Mouse (Mus musculus) myocyte (in vitro differentiated cells): ENCODE results near the gene Smug1. TPM values are rescaled to one million over a fixed set of nuclear protein-coding genes. Genes with fewer than 3 reads are reported as not detected.
A peak's percentile ranks its signal among the peaks of the same experiment; 100 is the strongest.

Experiments used
- H3K27me3 ChIP-seq: one replicate; pipeline ENCODE4 v1.6.1; 2011; ENCODE audit not compliant: control insufficient read depth, insufficient read depth, insufficient read length
- H3K36me3 ChIP-seq: one replicate; pipeline ENCODE4 v1.6.1; 2011; ENCODE audit not compliant: control insufficient read depth, insufficient read depth
- H3K4me2 ChIP-seq: one replicate; pipeline ENCODE4 v1.6.1; 2011; ENCODE audit warnings: low read depth, control low read depth
- H3K4me3 ChIP-seq: one replicate; pipeline ENCODE4 v1.5.1; 2011; ENCODE audit warnings: mild to moderate bottlenecking, control low read depth, moderate library complexity
- H3K79me2 ChIP-seq: one replicate; pipeline ENCODE4 v1.6.1; 2011; ENCODE audit not compliant: control insufficient read depth, insufficient read depth
- H3ac ChIP-seq: one replicate; pipeline ENCODE4 v1.6.1; 2011; ENCODE audit not compliant: control insufficient read depth, insufficient read length
- CEBPB ChIP-seq: IDR thresholded peaks from 2 replicates; pipeline ENCODE4 v1.6.1; 2011; ENCODE audit warnings: mild to moderate bottlenecking, moderate library complexity; ENCODE audit not compliant: poor library complexity, insufficient read depth, severe bottlenecking
- E2F4 ChIP-seq: IDR thresholded peaks from one replicate; pipeline ENCODE4 v1.6.1; 2011; ENCODE audit warnings: mild to moderate bottlenecking, control low read depth, moderate library complexity; ENCODE audit not compliant: insufficient read depth
- MAX ChIP-seq: IDR thresholded peaks from one replicate; pipeline ENCODE4 v1.6.1; 2011; ENCODE audit warnings: low read depth, mild to moderate bottlenecking, control low read depth
- MYOD1 ChIP-seq, 3 experiments: IDR thresholded peaks; one replicate each; pipeline ENCODE4 v1.6.1; 2011; ENCODE audit warnings: control low read depth in 2 of 3, low read depth in 2 of 3, mild to moderate bottlenecking in 2 of 3, moderate library complexity in 1 of 3; ENCODE audit not compliant: insufficient read length in 2 of 3, control insufficient read depth in 1 of 3
- MYOG ChIP-seq, 3 experiments: IDR thresholded peaks; one replicate each; pipeline ENCODE4 v1.6.1; 2011; ENCODE audit warnings: control low read depth in 2 of 3, low read depth in 2 of 3, mild to moderate bottlenecking in 2 of 3; ENCODE audit not compliant: insufficient read length in 2 of 3, control insufficient read depth in 1 of 3, insufficient read depth in 1 of 3
- POLR2A ChIP-seq: IDR thresholded peaks from one replicate; pipeline ENCODE4 v1.6.1; 2011; ENCODE audit warnings: low read depth, mild to moderate bottlenecking, control low read depth, moderate library complexity; ENCODE audit not compliant: insufficient read length
- POLR2AphosphoS2 ChIP-seq: IDR thresholded peaks from one replicate; pipeline ENCODE4 v1.6.1; 2011; ENCODE audit warnings: low read depth, control low read depth; ENCODE audit not compliant: insufficient read length
- REST ChIP-seq: IDR thresholded peaks from one replicate; pipeline ENCODE4 v1.6.1; 2011; ENCODE audit warnings: mild to moderate bottlenecking, control low read depth, moderate library complexity; ENCODE audit not compliant: insufficient read depth, insufficient read length
- SRF ChIP-seq: IDR thresholded peaks from one replicate; pipeline ENCODE4 v1.6.1; 2011; ENCODE audit warnings: low read depth; ENCODE audit not compliant: control insufficient read depth, insufficient read length
- TCF12 ChIP-seq: IDR thresholded peaks from one replicate; pipeline ENCODE4 v1.6.1; 2011; ENCODE audit warnings: mild to moderate bottlenecking, control low read depth; ENCODE audit not compliant: poor library complexity, insufficient read depth, severe bottlenecking
- TCF3 ChIP-seq: IDR thresholded peaks from one replicate; pipeline ENCODE4 v1.6.1; 2011; ENCODE audit warnings: low read depth, control low read depth; ENCODE audit not compliant: insufficient read length
- USF1 ChIP-seq: IDR thresholded peaks from one replicate; pipeline ENCODE4 v1.6.1; 2011; ENCODE audit warnings: low read depth, mild to moderate bottlenecking, control low read depth, moderate library complexity
- polyA plus RNA-seq: library from polyadenylated mRNA; unstranded; fragments of >200 nt; fragmentation: generic; extraction: Trizol; gene quantifications from one replicate; pipeline ENCODE4 v1.2.1, GENCODE M21; 2012; ENCODE audit warnings: missing spikeins

The Smug1 gene
- 18.6 TPM for polyA plus RNA-seq

- no peaks in the 10 kb centered on the region for H3K36me3 ChIP-seq
- TF ChIP-seq MAX (no peak), E2F4 (no peak), CEBPB (no peak), POLR2A (no peak), USF1 (no peak), POLR2AphosphoS2 (no peak), SRF (no peak), MYOG (IDR thresholded peaks at IDR 0.05; ENCODE audit: control insufficient read depth in 1 of 3, insufficient read depth in 1 of 3, insufficient read length in 2 of 3, low read depth in 2 of 3) (no peak), TCF3 (no peak), REST (no peak), TCF12 (no peak), MYOD1 (IDR thresholded peaks at IDR 0.05; ENCODE audit: control insufficient read depth in 1 of 3, insufficient read length in 2 of 3, low read depth in 2 of 3) (no peak)
- H3K4me3 ChIP-seq = no peak within 1 kb of the TSS
- H3ac ChIP-seq = no peak within 1 kb of the TSS
- H3K27me3 ChIP-seq = no peaks in the 10 kb centered on the region
- no peak within 1 kb of the TSS for H3K4me2 ChIP-seq
- peaks cover 9% of the 10 kb centered on the region for H3K79me2 ChIP-seq
These were observed at the start of gene Smug1 for GRCm38 (mm10) chr15:103167042-103167615. TSS of gene Smug1 (minus strand) at chr15:103167092.

- Histone ChIP-seq H3K79me2 (peaks cover 92% of the 10 kb centered on the region), H3K4me2 (peak overlapping the region; percentile 98), H3K4me3 (peak overlapping the region; percentile 28), H3K27me3 (no peaks in the 10 kb centered on the region), H3ac (no peak overlapping the region), H3K36me3 (peaks cover 23% of the 10 kb centered on the region)
- peak in 1 of 3 experiments; percentile 50 for TF ChIP-seq MYOD1 (IDR thresholded peaks at IDR 0.05; ENCODE audit: control insufficient read depth in 1 of 3, insufficient read length in 2 of 3, low read depth in 2 of 3)
- no peak for TF ChIP-seq POLR2AphosphoS2
- no peak for TF ChIP-seq USF1
- TF ChIP-seq E2F4 = no peak
- TF ChIP-seq TCF12 = peak; percentile 5
- TF ChIP-seq MYOG (IDR thresholded peaks at IDR 0.05; ENCODE audit: control insufficient read depth in 1 of 3, insufficient read depth in 1 of 3, insufficient read length in 2 of 3, low read depth in 2 of 3) = no peak
- TF ChIP-seq TCF3 = no peak
These were observed 49.2 kb upstream of the Smug1 start for GRCm38 (mm10) chr15:103216052-103216451.

- Histone ChIP-seq H3K79me2 (peaks cover 94% of the 10 kb centered on the region), H3K4me2 (peak overlapping the region; percentile 98), H3K27me3 (no peaks in the 10 kb centered on the region), H3K36me3 (peaks cover 31% of the 10 kb centered on the region), H3K4me3 (peak overlapping the region; percentile 28), H3ac (no peak overlapping the region)
- TF ChIP-seq TCF3 (peak; percentile 92), USF1 (no peak), CEBPB (no peak), MYOD1 (IDR thresholded peaks at IDR 0.05; ENCODE audit: control insufficient read depth in 1 of 3, insufficient read length in 2 of 3, low read depth in 2 of 3) (peak; percentile 27 to 99 (median 99)), POLR2A (peak; percentile 43), MAX (no peak), REST (no peak), POLR2AphosphoS2 (peak; percentile 29), MYOG (IDR thresholded peaks at IDR 0.05; ENCODE audit: control insufficient read depth in 1 of 3, insufficient read depth in 1 of 3, insufficient read length in 2 of 3, low read depth in 2 of 3) (peak; percentile 77 to 100 (median 98)), TCF12 (peak; percentile 92), E2F4 (peak; percentile 67), SRF (no peak)
These were observed 48.3 kb upstream of the Smug1 start for GRCm38 (mm10) chr15:103214971-103215907.

- Histone ChIP-seq H3K4me3 (peak overlapping the region; percentile 28), H3K27me3 (no peaks in the 10 kb centered on the region), H3ac (no peak overlapping the region), H3K36me3 (peaks cover 41% of the 10 kb centered on the region), H3K4me2 (peak overlapping the region; percentile 98), H3K79me2 (peaks cover 93% of the 10 kb centered on the region)
- TF ChIP-seq POLR2A (no peak), USF1 (no peak), TCF3 (no peak), SRF (no peak), CEBPB (no peak), REST (no peak), TCF12 (no peak), MYOD1 (IDR thresholded peaks at IDR 0.05; ENCODE audit: control insufficient read depth in 1 of 3, insufficient read length in 2 of 3, low read depth in 2 of 3) (no peak), POLR2AphosphoS2 (no peak), MAX (no peak), MYOG (IDR thresholded peaks at IDR 0.05; ENCODE audit: control insufficient read depth in 1 of 3, insufficient read depth in 1 of 3, insufficient read length in 2 of 3, low read depth in 2 of 3) (no peak), E2F4 (no peak)
These were observed 47.3 kb upstream of the Smug1 start for GRCm38 (mm10) chr15:103214149-103214548.
